Mouse (Mus musculus) 3T3-L1 (cell line): ENCODE measurements around the gene Zfp518a.

Experiments
- DNase-seq: peaks from one replicate; pipeline ENCODE4 v3.0.0-alpha.2; 2015; ENCODE audit warnings: low read depth, low spot score

Gene Zfp518a

DNA sequence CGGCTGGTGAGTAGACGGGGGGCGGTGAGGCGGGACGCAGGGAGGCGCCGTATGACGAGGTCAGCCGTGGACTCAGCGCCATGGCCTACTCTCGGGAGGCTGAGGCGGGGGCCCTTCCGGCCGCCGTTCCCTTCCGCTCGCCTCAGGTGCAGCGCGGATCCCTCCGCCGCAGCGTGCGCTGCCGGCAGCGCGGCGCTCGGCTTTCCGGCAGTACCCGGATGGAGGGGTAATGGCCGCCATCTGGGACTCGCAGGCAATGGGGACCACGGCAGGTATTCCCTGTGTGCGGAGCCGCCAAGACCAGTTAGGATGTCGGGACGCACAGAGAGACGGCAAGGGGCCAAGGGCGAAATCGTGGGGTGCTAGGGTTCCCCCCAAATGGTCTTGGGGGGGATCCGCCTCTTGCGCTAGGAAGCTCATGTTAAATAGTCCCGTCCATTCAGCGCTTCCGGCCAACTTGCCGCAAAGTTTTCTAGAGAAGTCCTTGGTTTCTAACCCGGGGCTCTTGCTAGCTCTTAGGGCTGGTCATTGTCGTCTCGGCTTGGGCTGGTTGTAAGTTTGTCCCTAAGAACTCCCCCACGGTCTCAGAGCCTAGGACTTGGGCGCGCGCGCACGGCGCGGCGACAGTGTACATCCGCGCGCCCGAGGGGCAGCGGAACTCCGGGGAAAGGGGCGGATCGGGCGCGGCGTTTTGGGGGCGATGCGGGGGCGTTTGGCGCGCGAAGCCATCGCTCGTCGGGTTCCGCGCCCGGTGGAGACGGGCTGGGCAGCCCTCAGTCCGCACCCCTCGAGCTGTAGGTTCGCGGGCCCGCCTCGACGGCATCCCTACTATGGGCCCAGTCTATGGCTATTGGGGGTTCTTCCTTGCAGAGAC is at the start of gene Zfp518a:
TSS of gene Zfp518a (plus strand) at position 187 of the 874 bp plus-strand sequence.
- DNase-seq = no peak

DNA sequence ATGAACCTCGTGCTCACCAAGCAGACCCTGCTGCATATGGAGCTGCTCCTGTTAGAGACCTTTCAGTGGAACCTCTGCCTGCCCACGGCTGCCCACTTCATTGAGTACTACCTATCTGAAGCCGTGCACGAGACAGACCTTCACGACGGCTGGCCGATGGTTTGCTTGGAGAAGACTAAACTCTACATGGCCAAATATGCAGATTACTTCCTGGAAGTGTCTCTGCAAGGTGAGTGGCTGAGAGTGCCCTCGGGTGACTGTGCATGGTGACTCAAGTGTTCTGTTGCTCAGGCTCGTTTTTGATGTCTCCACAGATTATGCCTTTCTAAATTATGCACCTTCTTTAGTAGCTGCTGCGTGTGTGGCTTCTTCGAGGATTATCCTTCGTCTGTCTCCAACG is 49.8 kb upstream of the Zfp518a start:
- no peak for DNase-seq

DNA sequence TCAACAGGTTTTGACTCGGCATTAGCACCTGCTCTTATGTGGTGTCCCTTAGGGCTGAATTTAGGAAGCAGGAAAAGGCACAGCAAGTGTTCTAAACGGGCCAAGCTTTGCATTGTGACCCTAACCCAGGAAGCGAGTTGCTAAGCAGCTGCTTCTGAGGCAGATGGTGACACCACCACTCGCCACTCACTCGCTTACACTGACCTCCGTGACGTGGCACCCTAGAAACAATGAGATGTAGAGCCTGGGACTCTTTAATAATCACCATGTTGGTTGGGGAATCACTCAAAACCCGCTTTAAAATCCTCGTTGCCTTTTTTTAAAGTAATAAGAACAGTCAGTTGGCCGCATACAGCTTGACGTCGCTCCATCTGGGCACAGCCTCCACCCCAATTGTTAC is 45.1 kb upstream of the Zfp518a start:
- DNase-seq = no peak

DNA sequence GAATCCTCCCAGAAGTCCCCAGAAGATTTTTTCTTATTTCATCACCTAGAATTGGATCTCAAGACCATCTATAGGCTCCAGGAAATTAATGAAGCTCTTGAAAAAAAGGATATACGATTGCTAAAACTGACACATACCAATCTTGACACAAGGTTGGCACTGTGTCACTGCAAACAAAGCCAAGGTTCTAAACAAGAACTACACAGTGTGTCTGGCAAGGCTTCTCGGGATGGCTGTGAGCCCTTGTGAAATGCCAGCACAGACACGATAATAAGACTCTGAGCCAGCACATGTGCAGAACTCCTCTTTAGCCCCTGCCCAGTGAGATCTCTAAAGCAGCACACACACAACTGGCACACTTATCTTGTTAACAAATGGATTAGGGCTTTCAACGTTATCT is 35.0 kb upstream of the Zfp518a start:
- no peak for DNase-seq

DNA sequence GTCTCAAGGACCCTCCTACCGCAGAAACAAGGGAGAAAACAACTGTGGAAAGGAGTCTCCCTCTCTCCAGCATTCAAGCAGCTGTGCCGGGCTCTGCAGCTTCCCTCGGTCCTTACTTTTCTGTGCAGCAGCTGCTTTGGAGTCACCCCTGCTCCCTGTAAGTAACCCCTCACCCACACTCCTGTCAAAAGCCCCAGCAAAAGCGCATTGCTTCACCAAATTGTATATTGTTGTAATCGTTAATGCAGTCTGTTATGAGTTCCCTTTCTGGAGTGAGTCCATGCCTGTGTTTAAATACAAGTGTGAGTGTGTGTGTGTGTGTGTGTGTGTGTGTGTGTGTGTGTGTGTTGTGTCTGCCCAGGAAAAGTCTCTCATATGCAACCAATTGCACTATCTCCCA is 26.2 kb upstream of the Zfp518a start:
- DNase-seq = no peak

DNA sequence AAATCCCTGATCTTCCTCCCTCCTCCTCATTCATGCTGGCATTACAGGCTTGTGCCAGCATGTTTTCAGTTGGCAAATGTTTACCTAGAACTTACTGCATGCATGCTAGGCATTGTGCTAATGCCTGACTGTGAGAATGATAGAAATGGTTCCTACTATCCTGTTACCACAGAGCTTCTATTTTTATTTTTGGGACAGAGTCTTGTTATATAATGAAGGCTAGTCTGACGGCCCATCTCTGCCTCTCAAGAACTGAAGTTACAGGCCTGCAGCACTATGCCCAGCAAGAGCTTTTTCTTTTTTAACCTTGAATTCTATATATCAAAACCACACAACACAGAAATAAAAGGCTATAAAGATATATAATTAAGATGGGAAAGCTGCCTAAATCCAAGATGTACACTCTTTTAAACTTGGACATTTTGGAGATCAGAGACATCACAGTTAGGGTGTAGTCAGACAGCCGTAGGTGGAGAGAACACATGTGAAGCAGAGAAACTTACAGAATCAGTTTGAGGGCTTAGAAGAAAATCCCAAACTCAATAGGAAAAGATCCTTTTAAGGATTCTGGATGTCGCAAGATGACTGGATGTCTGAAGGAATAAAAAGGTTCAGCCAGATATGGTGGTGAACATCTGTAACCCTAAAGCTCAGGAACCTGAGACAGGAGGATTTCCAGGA is 24.9 kb upstream of the Zfp518a start:
- no peak for DNase-seq

DNA sequence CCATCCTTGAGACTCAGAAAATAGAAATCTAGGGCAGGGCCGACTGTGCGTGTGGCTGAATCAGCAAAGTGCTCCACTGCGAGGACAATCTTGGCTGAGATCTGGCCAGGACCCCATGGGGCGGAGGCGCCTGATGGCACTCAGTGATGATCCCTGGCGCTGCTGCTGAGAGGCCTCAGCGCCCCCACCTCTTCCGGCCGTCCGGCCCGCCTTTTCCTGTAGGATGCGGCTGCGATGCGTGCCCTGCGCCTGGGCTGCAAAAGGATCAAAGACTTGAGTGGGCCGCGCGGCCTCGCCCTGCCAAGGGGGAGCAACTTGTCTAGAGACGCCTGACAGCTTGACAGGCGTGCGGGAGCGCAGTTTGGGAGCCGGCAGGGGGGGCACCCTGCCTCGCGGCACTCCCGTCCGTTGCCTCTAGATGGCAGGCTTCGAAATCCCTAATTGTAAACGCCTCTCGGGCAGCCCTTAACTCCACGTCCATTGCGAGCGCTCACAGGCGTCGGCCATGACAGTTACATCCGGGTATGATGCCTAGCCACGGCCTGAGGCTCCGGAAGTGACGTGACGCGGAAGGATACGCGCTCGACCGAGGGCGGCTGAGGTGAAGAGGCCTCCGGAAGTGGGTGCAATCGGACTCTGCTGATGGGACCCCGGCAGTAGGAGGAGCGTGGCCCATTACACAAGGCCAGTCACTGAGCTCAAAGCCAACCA is 21.4 kb upstream of the Zfp518a start:
- DNase-seq = no peak

DNA sequence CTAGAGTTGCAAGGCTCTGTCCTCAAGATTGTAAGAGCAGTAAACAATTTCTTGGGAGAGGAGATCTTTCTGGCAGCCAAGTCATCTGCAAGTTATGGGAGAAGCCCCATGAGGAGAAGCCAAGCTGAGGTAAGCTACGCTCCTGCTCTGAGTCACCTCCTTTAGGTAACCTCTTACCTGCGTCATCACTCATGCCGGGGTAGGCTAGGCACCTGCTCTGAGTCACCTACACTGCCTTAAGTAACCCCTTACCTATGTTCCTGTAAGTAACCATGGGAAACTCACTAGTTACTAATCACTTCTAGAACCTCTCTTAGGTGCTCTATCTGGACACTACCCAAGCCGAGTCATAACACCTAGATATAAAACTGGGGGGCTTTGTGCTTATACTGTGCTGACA is 12.8 kb upstream of the Zfp518a start:
- DNase-seq = no peak

DNA sequence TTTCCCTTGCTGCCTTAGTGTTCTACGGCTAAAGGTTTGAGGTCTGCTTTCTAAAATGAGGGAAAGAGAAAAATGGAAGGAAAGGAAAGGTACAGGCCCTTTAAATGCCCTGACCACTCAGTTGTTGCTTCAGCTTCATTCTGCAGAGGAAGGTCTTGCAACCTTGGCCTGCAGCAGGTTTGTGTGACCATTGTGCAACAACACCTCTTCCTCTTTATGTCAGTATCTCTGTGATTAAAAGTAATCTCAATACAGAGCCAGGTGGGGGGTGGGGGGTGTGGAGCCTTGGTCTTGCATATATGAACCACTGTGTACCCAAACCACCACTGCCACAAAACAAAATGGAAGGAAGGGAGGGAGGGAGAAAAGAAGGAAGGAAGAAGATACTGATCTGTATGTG is 5.6 kb upstream of the Zfp518a start:
- no peak for DNase-seq

DNA sequence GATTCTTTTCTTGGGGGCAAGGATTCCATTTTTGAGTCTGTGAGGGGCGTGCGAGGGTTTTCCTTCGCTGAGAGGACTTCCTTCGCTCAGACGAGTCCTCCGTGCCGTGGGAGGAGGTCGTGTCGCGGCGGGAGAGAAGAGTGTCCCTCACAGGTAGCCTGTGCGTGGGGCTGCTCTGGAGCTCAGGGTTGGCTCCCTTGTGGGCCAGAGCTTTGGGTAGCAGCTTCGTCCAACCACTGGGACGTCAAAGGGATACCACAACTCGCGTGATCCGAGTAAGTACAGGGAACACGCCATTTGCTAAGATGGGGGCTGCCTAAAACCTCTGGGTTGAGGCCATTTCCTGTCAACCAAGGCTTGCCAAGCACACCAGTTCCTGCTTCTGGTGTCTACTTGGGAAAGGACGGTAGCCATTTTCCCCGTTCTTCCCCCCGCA is 416 bp upstream of the Zfp518a start:
- DNase-seq = no peak

DNA sequence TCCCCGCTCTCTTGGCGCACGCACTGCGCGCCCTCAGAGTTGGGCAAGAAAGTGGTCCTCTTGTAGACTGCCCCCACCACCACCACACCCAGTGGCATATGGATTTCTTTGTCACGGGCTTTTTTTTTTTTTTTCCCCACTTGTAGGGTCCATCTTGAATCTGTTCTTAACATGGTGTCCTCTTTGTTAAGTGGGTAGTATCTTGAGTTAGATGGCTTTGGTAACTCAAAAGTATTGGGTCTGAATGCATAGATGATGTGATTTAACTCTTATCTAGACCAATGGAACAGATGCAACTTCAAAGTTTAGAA is 843 bp downstream of the Zfp518a start:
- DNase-seq = no peak

DNA sequence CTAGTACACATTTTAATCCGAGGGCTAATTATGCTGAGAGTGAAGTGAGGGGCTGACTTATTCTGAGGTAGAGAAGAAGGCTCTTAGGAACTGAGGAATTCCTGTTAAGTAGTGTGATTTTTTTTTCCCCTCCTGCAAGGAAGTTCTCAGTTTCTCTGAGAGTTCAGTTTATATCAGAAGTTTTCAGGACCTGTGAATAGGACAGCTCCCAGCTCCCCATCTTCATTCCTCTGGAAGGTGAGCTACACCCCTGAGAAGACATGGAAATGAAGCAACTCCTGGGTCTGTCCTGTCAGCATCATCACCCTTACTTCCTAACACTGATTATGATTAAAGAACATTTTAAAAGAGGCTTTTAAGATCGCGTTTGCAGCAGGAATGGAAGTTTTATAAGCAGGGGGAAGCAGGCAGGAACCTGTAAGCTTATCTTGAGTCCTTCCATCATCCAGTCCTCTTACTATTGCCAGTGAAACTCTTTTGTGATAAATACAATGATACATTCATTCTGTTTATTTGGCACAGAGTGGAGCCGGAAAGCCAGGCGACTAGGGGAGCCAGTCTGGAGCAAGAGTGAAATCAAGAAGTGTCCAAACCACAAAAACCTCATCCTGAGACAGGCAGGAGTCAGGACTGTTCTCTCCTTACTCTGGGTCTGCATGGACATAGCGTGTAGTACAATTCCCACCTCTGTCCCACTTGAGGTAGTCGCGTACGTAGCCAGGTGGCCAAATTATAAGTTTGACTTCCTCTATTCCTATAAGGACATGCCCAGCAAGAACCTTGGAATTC is 37.3 kb downstream of the Zfp518a start:
- no peak for DNase-seq

DNA sequence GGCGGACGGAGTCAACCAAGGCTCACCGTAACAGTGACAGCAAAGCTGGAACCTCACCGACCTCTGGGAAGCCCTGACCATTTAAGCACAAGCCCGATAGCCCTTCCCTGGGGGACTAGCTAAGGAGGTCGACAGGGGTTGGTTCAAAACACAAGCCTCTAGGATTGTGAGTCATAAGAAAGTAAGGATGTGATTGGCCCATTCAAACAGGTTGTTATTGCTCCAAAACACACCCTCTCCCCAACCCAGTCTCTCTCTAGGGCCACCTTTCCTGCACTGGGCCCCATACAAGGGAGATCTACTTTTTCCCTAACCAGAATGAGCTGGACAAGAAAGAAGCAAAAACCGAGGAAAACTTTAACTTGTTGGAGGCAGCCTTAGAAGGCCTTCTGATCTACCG is 40.9 kb downstream of the Zfp518a start:
- DNase-seq = no peak

DNA sequence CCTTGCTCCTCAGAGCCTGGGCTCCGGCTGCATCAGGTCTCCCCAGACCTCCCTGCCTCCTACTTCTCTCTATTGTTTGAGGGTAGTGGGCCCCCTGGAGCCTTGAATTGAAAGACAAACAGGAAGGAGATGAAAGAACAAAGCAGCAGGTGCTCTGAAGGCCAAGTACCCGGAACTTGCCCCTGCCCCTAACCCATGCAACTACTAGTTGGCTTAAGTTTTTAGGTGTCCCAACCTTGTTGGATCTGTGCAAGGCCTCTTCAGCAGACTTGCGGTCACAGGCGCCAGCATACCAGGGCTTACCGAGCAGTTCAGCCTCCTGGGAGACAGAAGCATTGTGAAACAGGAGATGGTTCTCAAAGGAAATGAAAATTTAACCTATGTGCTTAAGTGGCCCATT is 41.5 kb downstream of the Zfp518a start:
- no peak for DNase-seq

DNA sequence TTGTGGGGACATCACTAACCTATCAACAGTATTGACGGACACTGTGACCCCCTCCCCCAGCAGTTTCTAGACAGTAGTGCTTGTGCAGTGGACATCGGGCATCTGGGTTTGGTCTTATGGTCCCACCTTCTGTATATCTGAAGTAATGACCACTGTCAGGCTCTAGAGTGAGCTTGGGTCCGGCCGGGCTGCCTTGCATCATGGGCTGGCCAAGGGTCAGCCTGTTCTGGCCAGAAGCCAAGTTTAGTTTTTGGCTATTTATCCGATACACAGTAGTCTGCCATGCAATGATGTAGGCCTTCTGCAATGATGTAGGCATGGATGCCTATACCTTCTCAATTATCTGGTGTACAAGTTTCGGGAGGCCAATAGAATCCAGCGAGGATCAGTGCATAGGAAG is 49.0 kb downstream of the Zfp518a start:
- no peak for DNase-seq

DNA sequence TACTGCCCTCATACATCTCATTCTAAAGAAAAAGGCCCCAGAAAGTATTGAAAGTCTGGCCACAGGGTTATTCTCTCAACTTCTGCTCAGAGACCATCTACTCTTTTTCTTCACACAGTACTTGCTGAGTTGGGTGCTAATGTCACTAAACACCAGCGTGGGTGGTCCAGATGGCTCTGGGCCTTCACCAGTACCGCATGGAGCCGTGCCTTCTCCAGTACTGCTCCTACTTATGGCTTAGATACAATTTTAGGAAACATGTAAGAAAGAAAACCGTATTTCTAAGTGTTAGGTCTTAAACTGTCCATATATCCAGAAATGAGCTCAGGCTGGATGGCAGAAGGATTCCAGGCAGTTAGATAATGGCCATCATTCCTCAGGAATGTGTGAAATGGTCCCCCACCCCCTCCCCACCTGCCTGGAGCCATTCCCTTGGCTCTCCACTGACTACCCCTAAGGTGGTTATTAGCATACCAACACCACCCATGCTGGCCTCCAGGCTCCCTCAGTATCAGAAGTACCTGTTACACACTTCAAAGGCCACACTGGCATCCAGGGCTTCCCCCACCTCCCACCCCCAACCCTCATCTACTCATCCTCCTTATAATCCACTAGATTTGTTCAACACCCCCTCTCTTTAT is 52.6 kb downstream of the Zfp518a start:
- DNase-seq = no peak

DNA sequence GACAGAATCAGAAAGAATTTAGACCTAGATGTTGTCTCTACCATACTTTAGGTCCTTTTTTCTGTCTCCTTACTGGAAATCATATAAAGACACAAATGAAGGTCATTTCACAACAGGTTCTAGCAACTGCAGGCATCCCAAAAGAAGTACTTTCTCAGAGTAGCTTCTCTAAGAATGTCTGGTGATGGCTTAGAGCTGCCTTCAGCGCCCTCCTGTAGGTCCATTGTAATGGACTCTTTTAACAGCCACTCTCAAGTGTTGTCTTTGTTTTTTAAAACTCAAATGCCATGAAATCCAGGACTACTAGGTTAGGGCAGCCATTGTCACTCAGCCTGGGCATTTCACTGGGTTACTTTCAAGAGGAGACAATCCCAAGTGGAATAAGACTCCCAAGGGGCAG is 64.5 kb downstream of the Zfp518a start:
- DNase-seq = no peak

DNA sequence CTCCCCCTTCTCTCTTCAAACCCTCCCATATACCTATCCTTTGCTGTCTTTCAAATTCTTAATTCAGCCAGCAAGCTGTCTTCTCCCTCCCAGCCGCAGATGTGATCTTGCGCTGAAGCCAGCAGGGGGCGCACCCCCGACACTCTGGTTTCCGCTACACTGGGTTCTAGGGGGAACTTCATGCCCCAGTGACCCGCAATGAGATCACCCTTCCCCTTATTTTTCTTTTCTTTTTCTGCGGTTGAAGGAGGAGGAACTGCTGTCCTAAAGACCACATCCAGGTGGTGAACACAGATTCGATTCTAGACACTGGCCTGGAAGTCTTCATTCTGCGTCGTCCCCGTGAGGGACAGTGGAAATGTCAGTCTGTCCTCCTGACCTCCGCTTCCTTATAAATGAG is 68.5 kb downstream of the Zfp518a start:
- peak; percentile 24 for DNase-seq

DNA sequence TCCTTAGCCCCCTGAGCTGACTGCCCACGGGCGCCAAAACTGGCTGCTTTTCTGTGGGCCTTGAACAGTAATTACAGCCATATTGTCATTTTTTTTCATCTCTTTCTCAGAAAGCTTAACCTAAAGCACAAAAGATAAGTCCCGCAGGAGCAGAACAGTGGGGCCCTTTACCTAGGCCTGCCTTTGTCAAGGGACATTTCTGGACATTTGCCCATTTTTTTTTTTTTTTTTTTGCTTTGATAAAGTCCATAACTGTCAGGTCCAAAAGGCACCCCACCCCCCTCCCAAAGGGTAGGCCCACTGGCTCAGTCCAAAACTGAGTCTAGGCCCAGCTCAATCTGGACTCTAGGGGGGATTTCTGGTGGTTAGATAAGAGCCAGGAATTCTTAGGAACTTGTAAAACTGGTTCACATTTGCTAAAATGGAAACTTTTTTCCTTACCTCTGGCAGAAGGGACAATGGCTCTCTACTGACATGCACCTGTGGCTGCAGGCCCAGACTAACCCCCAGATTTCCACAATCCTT is 69.9 kb downstream of the Zfp518a start:
- no peak for DNase-seq

DNA sequence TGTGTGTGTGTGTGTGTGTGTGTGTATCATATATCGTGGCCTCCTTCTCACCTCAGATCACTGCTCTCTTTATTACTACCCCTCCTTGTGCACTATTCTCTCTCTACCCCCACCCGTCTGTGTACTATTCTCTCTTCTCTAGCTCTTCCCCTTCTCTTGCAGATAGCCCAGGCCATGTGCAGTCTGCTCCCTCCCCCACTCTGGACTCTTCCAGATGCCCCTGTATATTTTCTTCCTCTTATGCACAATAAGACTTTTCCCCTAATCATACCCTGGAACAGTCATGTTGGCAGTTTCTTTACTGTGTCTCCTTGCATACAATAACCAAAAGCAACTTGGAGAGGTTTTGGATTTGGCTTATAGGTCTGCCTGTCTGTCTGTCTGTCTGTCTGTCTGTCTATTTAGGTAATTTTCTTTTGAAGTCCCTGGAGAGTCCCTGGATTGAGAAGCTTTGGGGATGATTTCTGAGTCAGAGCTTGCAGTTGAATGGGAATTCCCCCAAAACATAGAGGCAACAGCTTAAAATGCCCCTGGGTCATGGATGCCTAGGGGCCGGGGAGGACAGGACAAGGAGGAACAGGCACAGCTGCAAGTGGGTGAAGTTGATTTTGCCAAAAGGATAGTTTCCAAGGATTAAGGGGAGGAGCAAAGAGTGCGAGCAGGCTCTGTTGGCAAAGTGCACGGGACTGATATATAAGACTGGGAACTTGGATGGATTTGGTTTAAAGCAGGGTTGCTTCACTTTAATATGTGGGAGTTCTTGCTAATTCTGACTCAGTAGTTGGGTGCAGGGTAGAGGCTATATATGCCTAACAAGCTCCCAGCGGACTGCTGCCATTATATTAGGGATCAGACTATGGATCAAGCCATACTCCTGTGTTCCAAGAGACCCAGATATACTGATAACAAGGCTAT is 70.7 kb downstream of the Zfp518a start:
- DNase-seq = peak; percentile 9
